Mouse (Mus musculus) liver, embryonic 16.5 days (tissue): ENCODE data around the gene Slc12a4. TPM values are rescaled to one million over a fixed set of nuclear protein-coding genes. Genes with fewer than 3 reads are reported as not detected.

ENCODE experiments used
- ATAC-seq: fragments of 200-750 bp; cut with Nextera tagmentation; 2 replicates; pipeline ENCODE4 v1.8.0; 2017; ENCODE audit warnings: low read depth, mild to moderate bottlenecking, moderate number of reproducible peaks, moderate library complexity
- H3K27ac ChIP-seq: fragments of 300-500 bp; sonication (generic); 2 replicates; pipeline ENCODE4 v1.5.1; 2014; ENCODE audit warnings: mild to moderate bottlenecking, low read length
- H3K27me3 ChIP-seq: fragments of 300-500 bp; sonication (generic); 2 replicates; pipeline ENCODE4 v1.6.1; 2014; ENCODE audit warnings: low read depth, low read length, mixed read lengths; ENCODE audit not compliant: control insufficient read depth, insufficient read depth
- H3K36me3 ChIP-seq: fragments of 300-500 bp; sonication (generic); 2 replicates; pipeline ENCODE4 v1.6.1; 2014; ENCODE audit warnings: mild to moderate bottlenecking; ENCODE audit not compliant: control insufficient read depth, insufficient read depth
- H3K4me1 ChIP-seq: fragments of 300-500 bp; sonication (generic); 2 replicates; pipeline ENCODE4 v1.6.1; 2014; ENCODE audit warnings: low read depth, low read length, mixed read lengths; ENCODE audit not compliant: control insufficient read depth
- H3K4me2 ChIP-seq: fragments of 300-500 bp; sonication (generic); 2 replicates; pipeline ENCODE4 v1.6.1; 2014; ENCODE audit warnings: low read depth, low read length, mixed read lengths
- H3K4me3 ChIP-seq: fragments of 300-500 bp; sonication (generic); 2 replicates; pipeline ENCODE4 v1.5.1; 2014; ENCODE audit warnings: low read depth, mild to moderate bottlenecking, low read length
- H3K9ac ChIP-seq: fragments of 300-500 bp; sonication (generic); 2 replicates; pipeline ENCODE4 v1.6.1; 2014; ENCODE audit warnings: low read depth, low read length
- H3K9me3 ChIP-seq: fragments of 300-500 bp; sonication (generic); replicated peaks from 2 replicates; pipeline ENCODE4 v1.6.1; 2016; ENCODE audit warnings: low read length; ENCODE audit not compliant: control insufficient read depth
- WGBS: fragments of 180-500 bp; shearing (Covaris S2); extraction: QIAGEN DNeasy Blood & Tissue Kit; methylation state at CpG from one replicate; pipeline ENCODE4 v1.1.7; 2014; ENCODE audit not compliant: insufficient replicate concordance; 5-methylcytosine and 5-hydroxymethylcytosine counted together
- polyA plus RNA-seq: library from polyadenylated mRNA; unstranded; fragments of >200 nt; fragmentation: Nextera tagmentation; extraction: Ambion mirVana; gene quantifications from 2 replicates; pipeline ENCODE4 v1.2.1, GENCODE M21; 2015

Slc12a4 gene
- polyA plus RNA-seq, 1 experiment from 2014 or later, result 11.1 TPM

DNA sequence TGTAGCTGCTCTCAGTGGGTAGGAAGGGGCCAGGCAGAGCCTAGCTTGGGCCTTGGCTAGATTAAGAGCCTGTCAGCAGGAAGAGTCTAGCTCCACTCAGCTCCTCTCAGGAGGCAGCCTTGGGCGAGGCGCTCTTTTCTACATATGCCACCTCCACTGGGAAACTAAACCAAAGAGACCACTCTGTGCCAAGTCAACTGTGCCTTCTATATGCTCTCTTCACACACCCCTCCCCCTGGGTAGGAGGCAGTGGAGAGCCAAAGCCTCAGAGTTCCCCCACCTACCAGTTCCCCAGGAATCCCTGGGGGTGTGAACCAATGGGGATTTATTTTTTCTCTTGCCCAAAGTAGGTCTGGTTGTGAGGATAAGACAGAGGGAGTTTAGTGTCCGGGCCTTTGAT, 34.6 kb downstream of the Slc12a4 start:
- Histone ChIP-seq H3K36me3 (0 out of 2 replicates have a peak, but pooled peaks cover 2% of the 10 kb centered on the region), H3K4me2 (no peak overlapping the region), H3K4me1 (peaks cover 15% of the 10 kb centered on the region), H3K27ac (no peak overlapping the region), H3K4me3 (no peak overlapping the region), H3K9me3 (no peaks in the 10 kb centered on the region), H3K9ac (no peak overlapping the region), H3K27me3 (no peaks in the 10 kb centered on the region)
- ATAC-seq, result no peak
- WGBS, result 79% methylated on average over 3 of the region's 3 CpGs

- ATAC-seq, result peak; percentile 37; the same call in 1 of the 2 replicates
- Histone ChIP-seq H3K4me2 (no peak overlapping the region), H3K36me3 (0 out of 2 replicates have a peak, but pooled peaks cover 2% of the 10 kb centered on the region), H3K27ac (no peak overlapping the region), H3K4me3 (no peak overlapping the region), H3K9ac (no peak overlapping the region), H3K27me3 (no peaks in the 10 kb centered on the region), H3K4me1 (peaks cover 8% of the 10 kb centered on the region), H3K9me3 (no peaks in the 10 kb centered on the region)
- WGBS, result 19% methylated on average over 8 of the region's 8 CpGs
Measured at GRCm38 (mm10) chr8:105930602-105931001, 35.3 kb downstream of the Slc12a4 start.

GRCm38 (mm10) chr8:105925123-105925522, 40.8 kb downstream of the Slc12a4 start:
- H3K36me3 ChIP-seq, result 0 out of 2 replicates have a peak, but pooled peaks cover 2% of the 10 kb centered on the region
- no peaks in the 10 kb centered on the region for H3K4me1 ChIP-seq
- H3K9ac ChIP-seq, result no peak overlapping the region
- 68% methylated on average over 3 of the region's 3 CpGs for WGBS
- H3K9me3 ChIP-seq, result no peaks in the 10 kb centered on the region
- no peaks in the 10 kb centered on the region for H3K27me3 ChIP-seq
- no peak overlapping the region for H3K27ac ChIP-seq
- H3K4me2 ChIP-seq, result no peak overlapping the region
- no peak for ATAC-seq
- no peak overlapping the region for H3K4me3 ChIP-seq

- H3K4me1 ChIP-seq, result no peaks in the 10 kb centered on the region
- no peaks in the 10 kb centered on the region for H3K9me3 ChIP-seq
- WGBS, result 67% methylated on average over 3 of the region's 3 CpGs
- no peak overlapping the region for H3K9ac ChIP-seq
- H3K36me3 ChIP-seq, result no peaks in the 10 kb centered on the region; the same call in 1 of the 2 replicates
- no peak overlapping the region for H3K27ac ChIP-seq
- no peak for ATAC-seq
- no peak overlapping the region for H3K4me3 ChIP-seq
- no peak overlapping the region for H3K4me2 ChIP-seq
- H3K27me3 ChIP-seq, result no peaks in the 10 kb centered on the region
Measured at GRCm38 (mm10) chr8:105919390-105919789, 46.5 kb downstream of the Slc12a4 start.

GRCm38 (mm10) chr8:105900941-105901616, 64.8 kb downstream of the Slc12a4 start:
- peak overlapping the region; percentile 99 for H3K9ac ChIP-seq
- ATAC-seq, result peak; percentile 42
- peak overlapping the region; percentile 80 for H3K4me2 ChIP-seq
- peak overlapping the region; percentile 95 for H3K27ac ChIP-seq
- peak overlapping the region; percentile 91 for H3K4me3 ChIP-seq
- H3K27me3 ChIP-seq, result no peaks in the 10 kb centered on the region
- H3K36me3 ChIP-seq, result no peaks in the 10 kb centered on the region
- H3K9me3 ChIP-seq, result no peaks in the 10 kb centered on the region
- H3K4me1 ChIP-seq, result peaks cover 16% of the 10 kb centered on the region
- 12% methylated on average over 16 of the region's 16 CpGs for WGBS

DNA sequence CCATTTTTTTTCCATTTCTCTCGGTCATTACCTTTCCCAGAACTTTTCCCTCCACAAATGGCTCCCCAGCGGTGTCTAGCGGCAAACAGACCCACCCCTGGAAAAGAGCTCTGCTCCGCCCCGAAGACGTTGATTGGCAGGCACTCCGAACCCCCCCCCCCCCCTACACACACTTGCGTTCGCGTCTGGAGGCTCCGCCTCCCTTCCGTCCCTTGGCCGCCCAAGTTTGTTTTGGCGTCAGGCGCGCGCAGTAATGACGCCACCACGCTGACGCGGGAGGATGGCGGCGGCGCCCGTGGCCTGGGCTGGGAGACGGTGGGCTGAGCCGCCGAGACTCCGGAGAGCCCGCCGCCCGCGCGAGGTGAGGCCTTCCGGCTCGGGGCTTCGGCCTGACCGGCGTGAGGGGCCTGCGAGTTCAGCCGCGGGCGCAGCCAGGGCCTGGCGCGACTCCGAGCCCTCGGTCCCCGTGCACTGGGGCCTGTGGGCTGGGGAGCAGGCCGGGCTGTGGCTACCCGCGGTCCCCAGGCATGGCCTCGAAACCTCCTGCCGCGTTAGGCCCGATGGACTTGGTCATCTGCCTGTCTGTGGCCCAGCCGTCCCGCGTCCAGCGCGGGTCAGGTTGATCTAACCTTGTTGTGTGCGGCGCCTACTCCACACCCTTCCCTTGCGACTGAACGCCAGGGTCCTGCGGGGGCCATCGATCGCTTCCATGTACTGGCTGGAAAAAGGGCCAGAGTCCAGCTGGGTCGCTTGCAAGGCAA, 65.5 kb downstream of the Slc12a4 start, which contains the start of gene Pskh1:
TSS of gene Pskh1 (plus strand) at position 262 of the 761 bp plus-strand sequence.
- peak within 1 kb of the TSS; percentile 91 for H3K4me3 ChIP-seq
- ATAC-seq, result peak; percentile 92
- peak within 1 kb of the TSS; percentile 80 for H3K4me2 ChIP-seq
- peak within 1 kb of the TSS; percentile 99 for H3K9ac ChIP-seq
- no peaks in the 10 kb centered on the region for H3K36me3 ChIP-seq
- H3K27me3 ChIP-seq, result no peaks in the 10 kb centered on the region
- H3K27ac ChIP-seq, result peak within 1 kb of the TSS; percentile 95
- H3K9me3 ChIP-seq, result no peaks in the 10 kb centered on the region
- peaks cover 16% of the 10 kb centered on the region for H3K4me1 ChIP-seq
- WGBS, result under 1% methylated on average over 65 of the region's 68 CpGs

- Histone ChIP-seq H3K4me3 (no peak overlapping the region), H3K9ac (no peak overlapping the region), H3K27me3 (no peaks in the 10 kb centered on the region), H3K9me3 (no peaks in the 10 kb centered on the region), H3K27ac (no peak overlapping the region), H3K4me1 (peaks cover 16% of the 10 kb centered on the region), H3K4me2 (no peak overlapping the region), H3K36me3 (no peaks in the 10 kb centered on the region)
- 65% methylated on average over 9 of the region's 9 CpGs for WGBS
- no peak for ATAC-seq
Measured at GRCm38 (mm10) chr8:105897801-105898480, 68.0 kb downstream of the Slc12a4 start.
